Mouse (Mus musculus): ENCODE data around the gene Zfp346. TPM values are rescaled to one million over a fixed set of nuclear protein-coding genes. Genes with fewer than 3 reads are reported as not detected.

Gene Zfp346
- 11.8 and 13.1 TPM in 2 replicates for polyA plus RNA-seq (2015; fragmentation: Nextera tagmentation; extraction: Ambion mirVana)

- Histone ChIP-seq H3K36me3 (ENCODE audit: insufficient read depth, low read length) (0 out of 2 replicates have a peak, but pooled peaks cover 3% of the 10 kb centered on the region), H3K4me3 (replicated peaks; ENCODE audit: low read depth, low read length) (peak within 1 kb of the TSS; percentile 72), H3K9me3 (replicated peaks; ENCODE audit: low read length) (no peaks in the 10 kb centered on the region), H3K4me1 (replicated peaks; ENCODE audit: insufficient read depth, low read length) (peaks cover 7% of the 10 kb centered on the region), H3K4me2 (ENCODE audit: low read length) (peak within 1 kb of the TSS; percentile 67), H3K9ac (ENCODE audit: low read depth, low read length) (peak within 1 kb of the TSS; percentile 78), H3K27ac (peak within 1 kb of the TSS; percentile 91), H3K27me3 (ENCODE audit: insufficient read depth, low read length) (no peaks in the 10 kb centered on the region)
- DNase-seq (ENCODE audit: low spot score), result peak; percentile 98
- WGBS, result under 1% methylated on average over 66 of the region's 66 CpGs
- peak; percentile 68 for TF ChIP-seq CTCF (IDR thresholded peaks at IDR 0.05; ENCODE audit: low read depth)
- peak; percentile 96 for ATAC-seq (replicated peaks; ENCODE audit: low FRiP score, low read depth)
Observed at GRCm38 (mm10) chr13:55105045-55105952, at the start of gene Zfp346. Gene Zfp346, plus strand, starts transcription at chr13:55105311.

GRCm38 (mm10) chr13:55058042-55058441 lies 47.1 kb upstream of the Zfp346 start:
- DNase-seq (ENCODE audit: low spot score), result no peak

GRCm38 (mm10) chr13:55063276-55063675 lies 41.8 kb upstream of the Zfp346 start:
- no peak overlapping the region for H3K9ac ChIP-seq (ENCODE audit: low read depth, low read length)
- H3K4me3 ChIP-seq (replicated peaks; ENCODE audit: low read depth, low read length), result no peak overlapping the region
- no peaks in the 10 kb centered on the region for H3K9me3 ChIP-seq (replicated peaks; ENCODE audit: low read length)
- no peak overlapping the region for H3K4me2 ChIP-seq (ENCODE audit: low read length)
- H3K27ac ChIP-seq, result no peak overlapping the region
- H3K4me1 ChIP-seq (replicated peaks; ENCODE audit: insufficient read depth, low read length), result no peaks in the 10 kb centered on the region
- 68% methylated on average over 2 of the region's 2 CpGs for WGBS
- no peak for DNase-seq (ENCODE audit: low spot score)
- no peaks in the 10 kb centered on the region for H3K36me3 ChIP-seq (ENCODE audit: insufficient read depth, low read length)
- no peak for ATAC-seq (replicated peaks; ENCODE audit: low FRiP score, low read depth)
- H3K27me3 ChIP-seq (ENCODE audit: insufficient read depth, low read length), result no peaks in the 10 kb centered on the region
- no peak for TF ChIP-seq CTCF (IDR thresholded peaks at IDR 0.05; ENCODE audit: low read depth)

More at GRCm38 (mm10) chr13:55058042-55058441, 47.1 kb upstream of the Zfp346 start:
- Histone ChIP-seq H3K4me1 (replicated peaks; ENCODE audit: insufficient read depth, low read length) (no peaks in the 10 kb centered on the region), H3K27me3 (ENCODE audit: insufficient read depth, low read length) (no peaks in the 10 kb centered on the region), H3K4me3 (replicated peaks; ENCODE audit: low read depth, low read length) (no peak overlapping the region), H3K27ac (no peak overlapping the region), H3K4me2 (ENCODE audit: low read length) (no peak overlapping the region), H3K9me3 (replicated peaks; ENCODE audit: low read length) (no peaks in the 10 kb centered on the region), H3K9ac (ENCODE audit: low read depth, low read length) (no peak overlapping the region), H3K36me3 (ENCODE audit: insufficient read depth, low read length) (peaks cover 8% of the 10 kb centered on the region; the same call in 1 of the 2 replicates)
- WGBS, result 92% methylated on average over 2 of the region's 2 CpGs
- no peak for ATAC-seq (replicated peaks; ENCODE audit: low FRiP score, low read depth)
- peak; percentile 53 for TF ChIP-seq CTCF (IDR thresholded peaks at IDR 0.05; ENCODE audit: low read depth)

GRCm38 (mm10) chr13:55069719-55070118 lies 35.4 kb upstream of the Zfp346 start:
- Histone ChIP-seq H3K9me3 (replicated peaks; ENCODE audit: low read length) (no peaks in the 10 kb centered on the region), H3K27ac (no peak overlapping the region), H3K4me2 (ENCODE audit: low read length) (no peak overlapping the region), H3K36me3 (ENCODE audit: insufficient read depth, low read length) (no peaks in the 10 kb centered on the region), H3K27me3 (ENCODE audit: insufficient read depth, low read length) (no peaks in the 10 kb centered on the region), H3K4me3 (replicated peaks; ENCODE audit: low read depth, low read length) (no peak overlapping the region), H3K4me1 (replicated peaks; ENCODE audit: insufficient read depth, low read length) (no peaks in the 10 kb centered on the region), H3K9ac (ENCODE audit: low read depth, low read length) (no peak overlapping the region)
- WGBS, result 43% methylated on average over 7 of the region's 7 CpGs
- DNase-seq (ENCODE audit: low spot score) (no peak), ATAC-seq (replicated peaks; ENCODE audit: low FRiP score, low read depth) (no peak)
- TF ChIP-seq CTCF (IDR thresholded peaks at IDR 0.05; ENCODE audit: low read depth), result no peak

GRCm38 (mm10) chr13:55071322-55071721 lies 33.8 kb upstream of the Zfp346 start:
- ATAC-seq (replicated peaks; ENCODE audit: low FRiP score, low read depth) (no peak), DNase-seq (ENCODE audit: low spot score) (peak; percentile 79)
- WGBS, result 0% methylated on average over 3 of the region's 3 CpGs
- H3K9me3 ChIP-seq (replicated peaks; ENCODE audit: low read length), result no peaks in the 10 kb centered on the region
- H3K4me1 ChIP-seq (replicated peaks; ENCODE audit: insufficient read depth, low read length), result no peaks in the 10 kb centered on the region
- H3K4me3 ChIP-seq (replicated peaks; ENCODE audit: low read depth, low read length), result no peak overlapping the region
- H3K27me3 ChIP-seq (ENCODE audit: insufficient read depth, low read length), result no peaks in the 10 kb centered on the region
- TF ChIP-seq CTCF (IDR thresholded peaks at IDR 0.05; ENCODE audit: low read depth), result peak; percentile 66
- no peak overlapping the region for H3K4me2 ChIP-seq (ENCODE audit: low read length)
- no peak overlapping the region for H3K9ac ChIP-seq (ENCODE audit: low read depth, low read length)
- H3K27ac ChIP-seq, result no peak overlapping the region
- H3K36me3 ChIP-seq (ENCODE audit: insufficient read depth, low read length), result 0 out of 2 replicates have a peak, but pooled peaks cover 6% of the 10 kb centered on the region

- TF ChIP-seq CTCF (IDR thresholded peaks at IDR 0.05; ENCODE audit: low read depth), result no peak
- Histone ChIP-seq H3K27me3 (ENCODE audit: insufficient read depth, low read length) (no peaks in the 10 kb centered on the region), H3K36me3 (ENCODE audit: insufficient read depth, low read length) (0 out of 2 replicates have a peak, but pooled peaks cover 6% of the 10 kb centered on the region), H3K9me3 (replicated peaks; ENCODE audit: low read length) (no peaks in the 10 kb centered on the region), H3K4me1 (replicated peaks; ENCODE audit: insufficient read depth, low read length) (no peaks in the 10 kb centered on the region), H3K4me2 (ENCODE audit: low read length) (no peak overlapping the region), H3K9ac (ENCODE audit: low read depth, low read length) (no peak overlapping the region), H3K27ac (no peak overlapping the region), H3K4me3 (replicated peaks; ENCODE audit: low read depth, low read length) (no peak overlapping the region)
- ATAC-seq (replicated peaks; ENCODE audit: low FRiP score, low read depth) (no peak), DNase-seq (ENCODE audit: low spot score) (no peak)
- WGBS, result 45% methylated on average over 5 of the region's 5 CpGs
Observed at GRCm38 (mm10) chr13:55075597-55075996, 29.5 kb upstream of the Zfp346 start.

Measured in kidney, postnatal 0 days (tissue).